Mouse (Mus musculus): ENCODE results near the gene Fam84b.
"Not testable (repeated sequence)": the region's sequence is repeated elsewhere in the genome, so short reads cannot be mapped to it uniquely, and the experiment has no call there.

The Fam84b gene

GRCm38 (mm10) chr15:60853231-60853999 lies at the start of gene Fam84b:
TSS of gene Fam84b (minus strand) at chr15:60853778.
- peak; percentile 20 for DNase-seq (ENCODE audit: low read depth, low spot score)

GRCm38 (mm10) chr15:60898187-60898965 lies 44.8 kb upstream of the Fam84b start:
- no peak for DNase-seq (ENCODE audit: low read depth, low spot score)

- no peak for DNase-seq (ENCODE audit: low read depth, low spot score)
Observed at GRCm38 (mm10) chr15:60896040-60896439, 42.5 kb upstream of the Fam84b start.

GRCm38 (mm10) chr15:60892976-60893463 lies 39.4 kb upstream of the Fam84b start:
- no peak for DNase-seq (ENCODE audit: low read depth, low spot score)

GRCm38 (mm10) chr15:60888724-60889123 lies 35.1 kb upstream of the Fam84b start:
- no peak for DNase-seq (ENCODE audit: low read depth, low spot score)

GRCm38 (mm10) chr15:60875721-60876120 lies 22.1 kb upstream of the Fam84b start:
- DNase-seq (ENCODE audit: low read depth, low spot score), result no peak

- DNase-seq (ENCODE audit: low read depth, low spot score), result no peak
Observed at GRCm38 (mm10) chr15:60862417-60862816, 8.8 kb upstream of the Fam84b start.

GRCm38 (mm10) chr15:60855112-60855511 lies 1.5 kb upstream of the Fam84b start:
- no peak for DNase-seq (ENCODE audit: low read depth, low spot score)

- DNase-seq (ENCODE audit: low read depth, low spot score), result no peak
Observed at GRCm38 (mm10) chr15:60854151-60854550, 573 bp upstream of the Fam84b start.

GRCm38 (mm10) chr15:60848630-60849029 lies 4.9 kb downstream of the Fam84b start:
- DNase-seq (ENCODE audit: low read depth, low spot score), result no peak

GRCm38 (mm10) chr15:60846291-60846690 lies 7.3 kb downstream of the Fam84b start:
- no peak for DNase-seq (ENCODE audit: low read depth, low spot score)

- no peak for DNase-seq (ENCODE audit: low read depth, low spot score)
Observed at GRCm38 (mm10) chr15:60845886-60846285, 7.7 kb downstream of the Fam84b start.

GRCm38 (mm10) chr15:60841785-60842184 lies 11.8 kb downstream of the Fam84b start:
- DNase-seq (ENCODE audit: low read depth, low spot score), result no peak

- DNase-seq (ENCODE audit: low read depth, low spot score), result not testable (repeated sequence)
Observed at GRCm38 (mm10) chr15:60841312-60841711, 12.3 kb downstream of the Fam84b start.

GRCm38 (mm10) chr15:60840296-60840670 lies 13.3 kb downstream of the Fam84b start:
- DNase-seq (ENCODE audit: low read depth, low spot score), result no peak

- peak; percentile 92 for DNase-seq (ENCODE audit: low read depth, low spot score)
Observed at GRCm38 (mm10) chr15:60839539-60840295, 13.9 kb downstream of the Fam84b start.

GRCm38 (mm10) chr15:60838135-60838534 lies 15.4 kb downstream of the Fam84b start:
- no peak for DNase-seq (ENCODE audit: low read depth, low spot score)

GRCm38 (mm10) chr15:60837719-60838118 lies 15.9 kb downstream of the Fam84b start:
- DNase-seq (ENCODE audit: low read depth, low spot score), result no peak

GRCm38 (mm10) chr15:60836321-60836720 lies 17.3 kb downstream of the Fam84b start:
- DNase-seq (ENCODE audit: low read depth, low spot score), result no peak

- DNase-seq (ENCODE audit: low read depth, low spot score), result no peak
Observed at GRCm38 (mm10) chr15:60834598-60835571, 18.7 kb downstream of the Fam84b start.

Measured in R1 (cell line).